Mouse (Mus musculus) adrenal gland, adult 2 months (tissue): ENCODE measurements around the gene Sco1. TPM values are rescaled to one million over a fixed set of nuclear protein-coding genes. Genes with fewer than 3 reads are reported as not detected.

ENCODE experiments used
- microRNA-seq, 2 experiments: library from miRNA; unstranded; fragments of <30 nt; microRNA quantifications; one replicate each; pipeline ENCODE4 v1.2.0; 2021
- polyA plus RNA-seq: library from polyadenylated mRNA; depleted of rRNA; stranded (reverse); fragments of >200 nt; gene quantifications from 2 replicates; pipeline ENCODE4 v1.2.3, GENCODE M21; 2012; rRNA removed
- total RNA-seq, 2 experiments: library from RNA; stranded (reverse); gene quantifications; 2 replicates each; pipeline ENCODE4 v1.2.3; 2021

Gene Sco1
- total and polyA plus RNA-seq, 3 experiments = 12.0 to 22.7 (median 19.5) TPM

Small RNAs within 50 kb of the gene (microRNA-seq; reads per million reads assigned to microRNA genes)
- 0 reads per million in 2 experiments for gene Mir6923

Other genes starting within 250 kb of the Sco1 start
- 10 to 100 TPM in 1 of 2 experiments, 1 to 10 TPM in 1; 7.8 to 15.3 TPM for gene Pirt, start 140.7 kb upstream of the Sco1 start, total RNA-seq
- 1.9 and 2.7 TPM in 2 replicates for gene Pirt, start 140.7 kb upstream of the Sco1 start, polyA plus RNA-seq
- not detected for gene Tmem238l, start 96.0 kb upstream of the Sco1 start, total RNA-seq
- gene Tmem238l, start 96.0 kb upstream of the Sco1 start, polyA plus RNA-seq = not detected in 2 replicates
- 1 to 10 TPM; 6.8 to 8.6 TPM for gene Tmem220, start 27.5 kb upstream of the Sco1 start, total RNA-seq
- gene Tmem220, start 27.5 kb upstream of the Sco1 start, polyA plus RNA-seq = 2.6 TPM in 2 replicates
- 10 to 100 TPM; 23.1 to 26.1 TPM for gene Adprm, start 76 bp upstream of the Sco1 start, total RNA-seq
- gene Adprm, start 76 bp upstream of the Sco1 start, polyA plus RNA-seq = 3.8 and 4.1 TPM in 2 replicates
- gene Myh3, start 25.6 kb downstream of the Sco1 start, total RNA-seq = under 1 TPM; 0.06 to 0.14 TPM
- not detected in 2 replicates for gene Myh3, start 25.6 kb downstream of the Sco1 start, polyA plus RNA-seq
- not detected for gene Myh2, start 118.4 kb downstream of the Sco1 start, total RNA-seq
- gene Myh2, start 118.4 kb downstream of the Sco1 start, polyA plus RNA-seq = 0.03 TPM in 1 of 2 replicates, not detected in the other
- gene Myh1, start 147.4 kb downstream of the Sco1 start, total RNA-seq = under 1 TPM in 1 of 2 experiments, not detected in 1; 0.07 TPM
- gene Myh1, start 147.4 kb downstream of the Sco1 start, polyA plus RNA-seq = not detected in 2 replicates
- gene Myh4, start 185.4 kb downstream of the Sco1 start, total RNA-seq = not detected
- not detected in 2 replicates for gene Myh4, start 185.4 kb downstream of the Sco1 start, polyA plus RNA-seq
- gene Myh8, start 224.5 kb downstream of the Sco1 start, total RNA-seq = not detected
- not detected in 2 replicates for gene Myh8, start 224.5 kb downstream of the Sco1 start, polyA plus RNA-seq